Mouse (Mus musculus) liver, embryonic 12.5 days (tissue): Measurements from ENCODE around the gene Mageb3. TPM values are rescaled to one million over a fixed set of nuclear protein-coding genes. Genes with fewer than 3 reads are reported as not detected.
"Not testable (repeated sequence)": the region's sequence is repeated elsewhere in the genome, so short reads cannot be mapped to it uniquely, and the experiment has no call there.

Experiments used
- ATAC-seq: fragments of 200-750 bp; cut with Nextera tagmentation; 2 replicates; pipeline ENCODE4 v1.8.0; 2017; ENCODE audit warnings: moderate number of reproducible peaks, mild to moderate bottlenecking, moderate library complexity
- H3K27ac ChIP-seq: fragments of 300-500 bp; sonication (generic); 2 replicates; pipeline ENCODE4 v1.5.1; 2016; ENCODE audit warnings: mild to moderate bottlenecking
- H3K27me3 ChIP-seq: fragments of 300-500 bp; sonication (generic); replicated peaks from 2 replicates; pipeline ENCODE4 v1.6.1; 2016; ENCODE audit warnings: mild to moderate bottlenecking, moderate library complexity
- H3K36me3 ChIP-seq: fragments of 300-500 bp; sonication (generic); 2 replicates; pipeline ENCODE4 v1.6.1; 2016; ENCODE audit warnings: mild to moderate bottlenecking, moderate library complexity
- H3K4me1 ChIP-seq: fragments of 300-500 bp; sonication (generic); 2 replicates; pipeline ENCODE4 v1.6.1; 2016
- H3K4me2 ChIP-seq: fragments of 300-500 bp; sonication (generic); 2 replicates; pipeline ENCODE4 v1.6.1; 2016; ENCODE audit warnings: mild to moderate bottlenecking, moderate library complexity
- H3K4me3 ChIP-seq: fragments of 300-500 bp; sonication (generic); 2 replicates; pipeline ENCODE4 v1.5.1; 2016; ENCODE audit warnings: mild to moderate bottlenecking, moderate library complexity
- H3K9ac ChIP-seq: fragments of 300-500 bp; sonication (generic); 2 replicates; pipeline ENCODE4 v1.6.1; 2016; ENCODE audit warnings: mild to moderate bottlenecking, moderate library complexity
- H3K9me3 ChIP-seq: fragments of 300-500 bp; sonication (generic); replicated peaks from 2 replicates; pipeline ENCODE4 v1.6.1; 2016; ENCODE audit warnings: mild to moderate bottlenecking, moderate library complexity
- WGBS: fragments of 180-500 bp; shearing (Covaris S2); methylation state at CpG from one replicate; pipeline ENCODE4 v1.1.7; 2016; ENCODE audit not compliant: insufficient replicate concordance; 5-methylcytosine and 5-hydroxymethylcytosine counted together
- polyA plus RNA-seq: library from polyadenylated mRNA; unstranded; fragments of >200 nt; fragmentation: Nextera tagmentation; extraction: Ambion mirVana; gene quantifications from 2 replicates; pipeline ENCODE4 v1.2.1, GENCODE M21; 2016

The Mageb3 gene
- polyA plus RNA-seq: 0.05 and 0.10 TPM in 2 replicates

- peaks cover 26% of the 10 kb centered on the region for H3K4me1 ChIP-seq
- H3K4me3 ChIP-seq: peak within 1 kb of the TSS; percentile 80
- peaks cover 13% of the 10 kb centered on the region for H3K36me3 ChIP-seq
- WGBS: under 1% methylated on average over 48 of the region's 48 CpGs
- H3K9me3 ChIP-seq: no peaks in the 10 kb centered on the region
- ATAC-seq: peak; percentile 97
- H3K9ac ChIP-seq: peak within 1 kb of the TSS; percentile 86
- peak within 1 kb of the TSS; percentile 70 for H3K4me2 ChIP-seq
- H3K27ac ChIP-seq: peak within 1 kb of the TSS; percentile 97
- H3K27me3 ChIP-seq: no peaks in the 10 kb centered on the region
Measured at GRCm38 (mm10) chr2:121955765-121956223, at the start of gene Mageb3, which contains the start of gene Ctdspl2. Mageb3 (minus strand) TSS chr2:121956092. Ctdspl2 (plus strand) TSS chr2:121956001.

GRCm38 (mm10) chr2:121995738-121996137 is 39.8 kb upstream of the Mageb3 start:
- Histone ChIP-seq H3K4me1 (no peaks in the 10 kb centered on the region), H3K27ac (no peak overlapping the region), H3K9ac (no peak overlapping the region), H3K36me3 (peaks cover 58% of the 10 kb centered on the region), H3K4me2 (no peak overlapping the region), H3K27me3 (no peaks in the 10 kb centered on the region), H3K9me3 (no peaks in the 10 kb centered on the region), H3K4me3 (no peak overlapping the region)
- WGBS: 76% methylated on average over 1 of the region's 1 CpGs
- no peak for ATAC-seq

- Histone ChIP-seq H3K4me3 (peak overlapping the region; percentile 80), H3K27ac (peak overlapping the region; percentile 97), H3K4me2 (peak overlapping the region; percentile 70), H3K36me3 (peaks cover 22% of the 10 kb centered on the region), H3K4me1 (peaks cover 26% of the 10 kb centered on the region), H3K9me3 (no peaks in the 10 kb centered on the region), H3K9ac (peak overlapping the region; percentile 86), H3K27me3 (no peaks in the 10 kb centered on the region)
- 5% methylated on average over 8 of the region's 8 CpGs for WGBS
- no peak for ATAC-seq
Measured at GRCm38 (mm10) chr2:121957216-121957792, 1.4 kb upstream of the Mageb3 start.

- Histone ChIP-seq H3K4me1 (peaks cover 26% of the 10 kb centered on the region), H3K36me3 (peaks cover 15% of the 10 kb centered on the region), H3K4me2 (peak overlapping the region; percentile 70), H3K9me3 (no peaks in the 10 kb centered on the region), H3K9ac (peak overlapping the region; percentile 86), H3K27ac (peak overlapping the region; percentile 97), H3K4me3 (peak overlapping the region; percentile 80), H3K27me3 (no peaks in the 10 kb centered on the region)
- peak; percentile 90 for ATAC-seq
- under 1% methylated on average over 47 of the region's 47 CpGs for WGBS
Measured at GRCm38 (mm10) chr2:121956224-121957018, 529 bp upstream of the Mageb3 start.

GRCm38 (mm10) chr2:121954971-121955656 is 778 bp downstream of the Mageb3 start:
- Histone ChIP-seq H3K4me1 (peaks cover 26% of the 10 kb centered on the region), H3K27me3 (no peaks in the 10 kb centered on the region), H3K27ac (peak overlapping the region; percentile 97), H3K9me3 (no peaks in the 10 kb centered on the region), H3K9ac (peak overlapping the region; percentile 86), H3K36me3 (peaks cover 7% of the 10 kb centered on the region), H3K4me3 (peak overlapping the region; percentile 80), H3K4me2 (peak overlapping the region; percentile 70)
- WGBS: 16% methylated on average over 10 of the region's 10 CpGs
- ATAC-seq: no peak; the same call in 1 of the 2 replicates

- Histone ChIP-seq H3K4me1 (no peaks in the 10 kb centered on the region), H3K9ac (no peak overlapping the region), H3K36me3 (no peaks in the 10 kb centered on the region), H3K9me3 (no peaks in the 10 kb centered on the region), H3K27me3 (no peaks in the 10 kb centered on the region), H3K4me3 (no peak overlapping the region), H3K4me2 (no peak overlapping the region), H3K27ac (no peak overlapping the region)
- 61% methylated on average over 3 of the region's 3 CpGs for WGBS
- no peak for ATAC-seq
Measured at GRCm38 (mm10) chr2:121943364-121943763, 12.5 kb downstream of the Mageb3 start.

- not testable (repeated sequence) for ATAC-seq, H3K9me3 ChIP-seq, H3K4me2 ChIP-seq, H3K4me1 ChIP-seq, H3K27ac ChIP-seq, H3K4me3 ChIP-seq, H3K36me3 ChIP-seq, H3K27me3 ChIP-seq, H3K9ac ChIP-seq
- 43% methylated on average over 2 of the region's 2 CpGs for WGBS
Measured at GRCm38 (mm10) chr2:121937624-121938023, 18.3 kb downstream of the Mageb3 start.

- Histone ChIP-seq H3K4me3 (no peak overlapping the region), H3K9me3 (no peaks in the 10 kb centered on the region), H3K4me2 (no peak overlapping the region), H3K4me1 (no peaks in the 10 kb centered on the region), H3K27me3 (no peaks in the 10 kb centered on the region), H3K36me3 (peaks cover 14% of the 10 kb centered on the region), H3K9ac (no peak overlapping the region), H3K27ac (no peak overlapping the region)
- ATAC-seq: no peak
- 82% methylated on average over 5 of the region's 5 CpGs for WGBS
Measured at GRCm38 (mm10) chr2:121916047-121916970, 39.6 kb downstream of the Mageb3 start.

- Histone ChIP-seq H3K4me2 (no peak overlapping the region), H3K27ac (no peak overlapping the region), H3K27me3 (no peaks in the 10 kb centered on the region), H3K4me3 (no peak overlapping the region), H3K4me1 (no peaks in the 10 kb centered on the region), H3K9ac (no peak overlapping the region), H3K36me3 (peaks cover 27% of the 10 kb centered on the region), H3K9me3 (no peaks in the 10 kb centered on the region)
- WGBS: 85% methylated on average over 3 of the region's 3 CpGs
- no peak for ATAC-seq
Measured at GRCm38 (mm10) chr2:121909975-121910374, 45.9 kb downstream of the Mageb3 start.
